Mouse (Mus musculus): ENCODE measurements at regions not wholly inside any gene's neighbourhood (a gene's known extent, or its start where the extent isn't known, plus 50 kb on each side); places are given as distances from the start of the nearest gene placed in this dataset.

GRCm38 (mm10) chr17:85508386-85508785 lies 105.0 kb upstream of the Six3 start:
- DNase-seq (ENCODE audit: extremely low spot score, low read depth, low spot score) = no peak

GRCm38 (mm10) chr17:85512971-85513370 lies 100.4 kb upstream of the Six3 start:
- DNase-seq (ENCODE audit: extremely low spot score, low read depth, low spot score) = no peak

- DNase-seq (ENCODE audit: extremely low spot score, low read depth, low spot score) = no peak
These were observed 99.5 kb upstream of the Six3 start for GRCm38 (mm10) chr17:85513936-85514335.

- DNase-seq (ENCODE audit: extremely low spot score, low read depth, low spot score) = no peak
These were observed 99.0 kb upstream of the Six3 start for GRCm38 (mm10) chr17:85514396-85514795.

GRCm38 (mm10) chr17:85517301-85517700 lies 96.1 kb upstream of the Six3 start:
- no peak for DNase-seq (ENCODE audit: extremely low spot score, low read depth, low spot score)

- DNase-seq (ENCODE audit: extremely low spot score, low read depth, low spot score) = no peak
These were observed 94.9 kb upstream of the Six3 start for GRCm38 (mm10) chr17:85518513-85518912.

GRCm38 (mm10) chr17:85527327-85527698 lies 86.1 kb upstream of the Six3 start:
- peak; percentile 22 for DNase-seq (ENCODE audit: extremely low spot score, low read depth, low spot score)

GRCm38 (mm10) chr17:85528105-85529004 lies 85.1 kb upstream of the Six3 start:
- DNase-seq (ENCODE audit: extremely low spot score, low read depth, low spot score) = no peak

- no peak for DNase-seq (ENCODE audit: extremely low spot score, low read depth, low spot score)
These were observed 77.1 kb upstream of the Six3 start for GRCm38 (mm10) chr17:85536311-85536710.

GRCm38 (mm10) chr17:85541258-85541777 lies 72.1 kb upstream of the Six3 start:
- no peak for DNase-seq (ENCODE audit: extremely low spot score, low read depth, low spot score)

GRCm38 (mm10) chr17:85548061-85548460 lies 65.3 kb upstream of the Six3 start:
- no peak for DNase-seq (ENCODE audit: extremely low spot score, low read depth, low spot score)

GRCm38 (mm10) chr17:85561006-85561405 lies 52.4 kb upstream of the Six3 start:
- DNase-seq (ENCODE audit: extremely low spot score, low read depth, low spot score) = no peak

GRCm38 (mm10) chr17:85562510-85563266 lies 50.7 kb upstream of the Six3 start:
- DNase-seq (ENCODE audit: extremely low spot score, low read depth, low spot score) = no peak

- DNase-seq (ENCODE audit: extremely low spot score, low read depth, low spot score) = no peak
These were observed 50.0 kb upstream of the Six3 start for GRCm38 (mm10) chr17:85563391-85563790.

Data from hindlimb bud, embryonic 11.5 days (tissue).